Mouse (Mus musculus) heart, postnatal 0 days (tissue): Measurements from ENCODE around the gene Lamc3.
A peak's percentile ranks its signal among the peaks of the same experiment; 100 is the strongest.
"Not testable (repeated sequence)": the region's sequence is repeated elsewhere in the genome, so short reads cannot be mapped to it uniquely, and the experiment has no call there.

Experiments used
- CTCF ChIP-seq: IDR thresholded peaks from 2 replicates; pipeline ENCODE4 v1.5.1; 2016; ENCODE audit warnings: antibody characterized with exemption, control low read depth, low read depth
- EP300 ChIP-seq: IDR thresholded peaks from 2 replicates; pipeline ENCODE4 v1.6.1; 2016; ENCODE audit warnings: antibody characterized with exemption, low read depth

- TF ChIP-seq CTCF = 0 out of 2 replicates have a peak, but pooled peaks have one; percentile 5
- not testable (repeated sequence) for TF ChIP-seq EP300
These were observed 27.1 kb downstream of the Lamc3 start for GRCm38 (mm10) chr2:31914213-31914612.
